Mouse (Mus musculus) B cell, adult (primary cell): ENCODE data around the gene Nox1. TPM values are rescaled to one million over a fixed set of nuclear protein-coding genes. Genes with fewer than 3 reads are reported as not detected.

Experiments used
- total RNA-seq: library from RNA; stranded (reverse); gene quantifications from 4 replicates; pipeline ENCODE4 v1.2.4, GENCODE M21; 2023; ENCODE audit not compliant: inconsistent age

Nox1 gene
- 0.70 to 3.5 TPM (median 2.6 TPM) in 4 replicates for total RNA-seq

GRCm38 (mm10) chrX:134221856-134222255 lies at the start of gene Nox1:
Nox1 (minus strand) TSS chrX:134221956.

DNA sequence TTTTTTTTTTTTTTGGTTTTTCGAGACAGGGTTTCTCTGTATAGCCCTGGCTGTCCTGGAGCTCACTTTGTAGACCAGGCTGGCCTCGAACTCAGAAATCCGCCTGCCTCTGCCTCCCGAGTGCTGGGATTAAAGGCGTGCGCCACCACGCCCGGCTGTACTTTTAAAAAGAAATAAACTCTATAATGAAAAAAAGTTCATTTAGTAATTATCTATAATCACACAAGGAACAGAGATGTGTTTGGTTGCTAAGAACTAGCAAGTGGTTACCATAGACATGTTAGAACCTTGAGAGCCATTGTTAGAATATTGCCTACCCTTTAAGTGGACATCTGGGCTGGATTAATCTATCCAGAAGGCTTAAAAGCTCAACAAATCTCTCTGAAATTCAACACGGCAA lies 34.6 kb downstream of the Nox1 start, which contains the start of gene Arl13a:
Gene Arl13a, plus strand, starts transcription at position 301 of the 400 bp plus-strand sequence.

DNA sequence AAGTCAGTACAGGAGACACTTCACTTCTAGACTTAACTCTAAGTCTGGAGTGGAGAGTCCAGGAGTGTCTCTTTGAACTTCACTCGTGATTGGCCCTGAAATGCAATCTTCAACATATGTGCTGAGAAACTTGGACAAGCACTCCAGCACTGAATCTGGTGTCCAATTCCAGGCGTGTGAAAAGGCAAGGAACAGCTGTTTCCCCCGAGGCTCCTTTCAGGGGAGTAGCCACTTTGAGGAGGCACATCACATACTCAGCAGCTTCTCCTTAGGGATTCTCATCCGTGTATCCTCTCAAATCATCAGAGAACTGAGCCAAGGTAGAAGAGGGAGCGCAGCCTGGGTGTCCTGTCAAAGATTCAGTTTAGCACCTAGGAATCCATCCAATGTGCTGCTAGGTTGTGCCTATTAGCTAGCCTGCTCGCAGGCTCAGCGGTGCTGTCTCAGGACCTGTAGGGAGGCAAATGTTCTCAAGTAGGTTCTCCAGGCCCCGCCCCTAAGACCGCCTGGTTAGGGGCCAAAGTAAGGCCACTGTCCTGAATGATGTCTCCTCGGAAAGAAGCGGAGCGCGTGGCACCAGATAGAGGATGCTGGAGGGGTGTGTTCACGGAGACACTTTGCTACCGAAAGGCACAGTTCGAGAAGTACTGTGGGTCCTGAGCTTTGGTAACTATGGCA lies 59.6 kb downstream of the Nox1 start, which contains the start of gene Xkrx:
Gene Xkrx, minus strand, starts transcription at position 34 of the 678 bp plus-strand sequence.

DNA sequence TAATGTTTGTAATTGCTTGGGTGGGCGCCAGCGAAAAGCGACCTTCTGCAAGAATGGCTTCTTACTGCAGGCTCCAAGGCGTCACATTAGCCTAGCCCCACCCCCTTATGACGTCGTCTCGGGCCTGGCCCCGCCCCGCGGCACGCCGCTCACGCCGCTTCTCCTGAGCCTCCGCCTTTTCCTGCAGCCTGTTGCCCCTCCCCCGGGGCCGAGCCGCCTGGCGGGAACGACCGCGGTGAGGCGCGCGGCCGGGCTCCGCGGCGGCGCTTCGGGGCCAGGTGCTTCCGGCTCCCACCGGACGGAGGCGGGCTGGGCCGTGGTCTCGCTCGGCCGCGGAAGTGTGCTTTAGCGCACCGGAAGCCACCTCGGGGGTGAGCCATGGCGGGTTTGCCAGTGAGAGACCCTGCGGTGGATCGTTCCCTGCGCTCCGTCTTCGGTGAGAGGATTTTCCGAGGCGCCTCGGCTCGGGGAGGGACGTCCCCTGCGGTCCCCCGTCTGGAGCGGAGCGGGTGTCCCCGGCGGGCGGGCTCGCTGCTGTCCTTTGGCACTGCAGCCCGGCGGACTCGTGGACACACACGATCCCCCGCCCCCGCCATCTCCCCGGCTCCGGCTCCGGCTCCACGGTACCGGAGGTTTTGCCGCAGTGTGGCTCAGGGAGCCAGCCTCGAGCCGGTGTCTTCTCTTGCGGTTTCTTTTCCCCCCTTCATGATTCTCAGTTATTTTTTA lies 162.6 kb downstream of the Nox1 start, which contains the start of gene Cstf2:
Gene Cstf2, plus strand, starts transcription at position 201 of the 726 bp plus-strand sequence.

Other genes with a start within 250 kb of the Nox1 start
- gene Sytl4, start 240.1 kb downstream of the Nox1 start, total RNA-seq = 0.51 TPM in 1 of 4 replicates, not detected in the others
- gene Cstf2, start 162.8 kb downstream of the Nox1 start, total RNA-seq = 43.6 to 59.2 TPM (median 51.1 TPM) in 4 replicates
- gene Xkrx, start 59.9 kb downstream of the Nox1 start, total RNA-seq = 22.8 to 27.5 TPM (median 25.5 TPM) in 4 replicates
- gene Arl13a, start 34.5 kb downstream of the Nox1 start, total RNA-seq = not detected in 4 replicates
- 21.9 to 29.5 TPM (median 27.0 TPM) in 4 replicates for gene Trmt2b, start 55.0 kb upstream of the Nox1 start, total RNA-seq
- not detected in 4 replicates for gene Tmem35a, start 73.3 kb upstream of the Nox1 start, total RNA-seq
- 1.4 to 2.8 TPM (median 2.3 TPM) in 4 replicates for gene Cenpi, start 86.1 kb upstream of the Nox1 start, total RNA-seq
- not detected in 4 replicates for gene Drp2, start 182.6 kb upstream of the Nox1 start, total RNA-seq